7 mouse cellular contexts compared by ENCODE assay signal in the genomic region with DNA sequence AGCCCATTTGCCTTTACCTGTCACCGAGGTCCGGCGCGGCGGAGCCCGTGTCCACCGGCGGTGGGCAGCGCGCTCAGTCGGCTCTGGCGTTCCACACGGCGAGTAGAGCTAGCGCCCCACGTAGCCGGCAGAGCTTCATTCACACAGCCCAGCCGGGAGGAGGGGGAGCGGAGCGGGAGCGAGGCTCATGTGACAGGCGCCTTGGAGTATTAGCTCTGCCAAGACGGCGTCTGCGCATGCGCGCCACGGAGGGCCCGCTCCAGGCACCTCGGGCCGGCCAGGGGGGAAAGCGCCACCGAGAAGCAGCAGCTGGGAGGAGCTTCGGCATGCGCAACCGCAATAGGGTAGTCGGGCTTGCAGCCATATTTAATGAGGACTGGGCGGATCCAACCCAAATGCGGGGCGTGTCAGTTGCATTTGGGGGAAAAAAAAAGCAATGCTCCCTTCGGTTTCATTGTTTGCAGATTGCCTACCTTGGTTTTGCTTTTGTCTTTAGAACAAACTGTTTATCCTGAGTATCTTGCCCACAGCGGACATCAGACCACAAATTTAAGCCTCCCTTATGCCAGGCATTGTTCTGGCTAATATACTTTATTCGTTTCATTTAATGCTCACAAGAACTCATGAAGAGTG. TPM values are rescaled to one million over a fixed set of nuclear protein-coding genes. Genes with fewer than 3 reads are reported as not detected.
DNase-seq lines count a peak whose midpoint lies in the region; ATAC-seq and TF ChIP-seq lines count a peak whose summit lies in the region.

A gene (minus strand): TSS at position 270 of the 633 bp plus-strand sequence.

- no peaks in the 10 kb centered on the region for H3K36me3 ChIP-seq in embryonic facial prominence, embryonic 12.5 days
- H3K36me3 ChIP-seq in kidney, adult 2 months (ENCODE audit: control insufficient read depth, insufficient read depth, low read length): no peaks in the 10 kb centered on the region
- no peaks in the 10 kb centered on the region for H3K36me3 ChIP-seq in limb, embryonic 12.5 days
- no peaks in the 10 kb centered on the region for H3K36me3 ChIP-seq in midbrain, embryonic 15.5 days (replicated peaks)
- H3K36me3 ChIP-seq in spleen, adult 2 months (ENCODE audit: control insufficient read depth, insufficient read depth, low read length): no peaks in the 10 kb centered on the region; the same call in 1 of the 2 replicates

- TF ChIP-seq POLR2A in kidney, adult 2 months (IDR thresholded peaks at IDR 0.05; ENCODE audit: low read depth, low read length): peak; percentile 29
- TF ChIP-seq POLR2A in spleen, adult 2 months (IDR thresholded peaks at IDR 0.05; ENCODE audit: low read depth, low read length): peak; percentile 10; the same call in 1 of the 2 replicates

- DNase-seq in adrenal gland, postnatal 25 days: peak; percentile 95
- peak; percentile 92 to 98 for DNase-seq in heart, adult 18-20 months
- DNase-seq in kidney, adult 2 months: peak; percentile 98
- peak; percentile 86 to 91 for DNase-seq in spleen, adult 2 months (ENCODE audit: low read depth in 1 of 2, low spot score in 2 of 2)

- peak within 1 kb of the TSS; percentile 57 for H3K4me3 ChIP-seq in embryonic facial prominence, embryonic 12.5 days
- peak within 1 kb of the TSS; percentile 88 for H3K4me3 ChIP-seq in kidney, adult 2 months (ENCODE audit: insufficient read depth, low read depth, low read length)
- peak within 1 kb of the TSS; percentile 55 for H3K4me3 ChIP-seq in limb, embryonic 12.5 days (replicated peaks)
- peak within 1 kb of the TSS; percentile 60 for H3K4me3 ChIP-seq in midbrain, embryonic 15.5 days
- H3K4me3 ChIP-seq in spleen, adult 2 months (ENCODE audit: extremely low read depth, insufficient read depth, insufficient read length): peak within 1 kb of the TSS; percentile 89

- H3K9me3 ChIP-seq in embryonic facial prominence, embryonic 12.5 days: no peaks in the 10 kb centered on the region
- no peaks in the 10 kb centered on the region for H3K9me3 ChIP-seq in limb, embryonic 12.5 days
- no peaks in the 10 kb centered on the region for H3K9me3 ChIP-seq in midbrain, embryonic 15.5 days

- H3K4me1 ChIP-seq in embryonic facial prominence, embryonic 12.5 days: peaks cover 5% of the 10 kb centered on the region; the same call in 1 of the 2 replicates
- H3K4me1 ChIP-seq in kidney, adult 2 months (ENCODE audit: control insufficient read depth, insufficient read depth, low read length): no peaks in the 10 kb centered on the region; the same call in 1 of the 2 replicates
- H3K4me1 ChIP-seq in limb, embryonic 12.5 days (replicated peaks): 0 out of 2 replicates have a peak, but pooled peaks cover 9% of the 10 kb centered on the region
- peaks cover 7% of the 10 kb centered on the region; the same call in 1 of the 2 replicates for H3K4me1 ChIP-seq in midbrain, embryonic 15.5 days
- no peaks in the 10 kb centered on the region for H3K4me1 ChIP-seq in spleen, adult 2 months (ENCODE audit: control insufficient read depth, insufficient read depth, insufficient read length)

- WGBS in embryonic facial prominence, embryonic 12.5 days: 18% methylated on average over 34 of the region's 43 CpGs
- under 1% methylated on average over 42 of the region's 43 CpGs for WGBS in kidney, adult 2 months
- 18% methylated on average over 40 of the region's 43 CpGs for WGBS in limb, embryonic 12.5 days
- WGBS in midbrain, embryonic 15.5 days: 14% methylated on average over 42 of the region's 43 CpGs
- WGBS in spleen, adult 2 months: 24% methylated on average over 43 of the region's 43 CpGs

- H3K27me3 ChIP-seq in embryonic facial prominence, embryonic 12.5 days: no peaks in the 10 kb centered on the region
- no peaks in the 10 kb centered on the region for H3K27me3 ChIP-seq in kidney, adult 2 months (replicated peaks; ENCODE audit: control insufficient read depth, insufficient read depth, low read length)
- H3K27me3 ChIP-seq in limb, embryonic 12.5 days: no peaks in the 10 kb centered on the region
- H3K27me3 ChIP-seq in midbrain, embryonic 15.5 days (replicated peaks): no peaks in the 10 kb centered on the region
- no peaks in the 10 kb centered on the region for H3K27me3 ChIP-seq in spleen, adult 2 months (ENCODE audit: control insufficient read depth, insufficient read depth, low read length)

- peak within 1 kb of the TSS; percentile 45 for H3K4me2 ChIP-seq in embryonic facial prominence, embryonic 12.5 days (replicated peaks)
- H3K4me2 ChIP-seq in limb, embryonic 12.5 days: peak within 1 kb of the TSS; percentile 50
- peak within 1 kb of the TSS; percentile 50 for H3K4me2 ChIP-seq in midbrain, embryonic 15.5 days

- no peak for TF ChIP-seq CTCF in kidney, adult 2 months (conservative IDR thresholded peaks at IDR 0.05; ENCODE audit: insufficient read depth, insufficient read length, low read depth, low read length)
- TF ChIP-seq CTCF in spleen, adult 2 months (IDR thresholded peaks at IDR 0.05; ENCODE audit: extremely low read depth, insufficient read depth, insufficient read length, insufficient replicate concordance): no peak

- H3K9ac ChIP-seq in embryonic facial prominence, embryonic 12.5 days: peak within 1 kb of the TSS; percentile 71
- peak within 1 kb of the TSS; percentile 72 for H3K9ac ChIP-seq in limb, embryonic 12.5 days (replicated peaks)
- H3K9ac ChIP-seq in midbrain, embryonic 15.5 days: peak within 1 kb of the TSS; percentile 68

- H3K27ac ChIP-seq in embryonic facial prominence, embryonic 12.5 days: peak within 1 kb of the TSS; percentile 91
- H3K27ac ChIP-seq in kidney, adult 2 months (ENCODE audit: insufficient read depth, low read depth, low read length): peak within 1 kb of the TSS; percentile 25
- peak within 1 kb of the TSS; percentile 93 for H3K27ac ChIP-seq in limb, embryonic 12.5 days
- H3K27ac ChIP-seq in midbrain, embryonic 15.5 days: peak within 1 kb of the TSS; percentile 96
- peak within 1 kb of the TSS; percentile 84 for H3K27ac ChIP-seq in spleen, adult 2 months (ENCODE audit: insufficient read depth, low read length)

- ATAC-seq in embryonic facial prominence, embryonic 12.5 days (ENCODE audit: insufficient number of reproducible peaks, insufficient read depth, low FRiP score, low TSS enrichment): peak; percentile 92
- peak; percentile 98 for ATAC-seq in limb, embryonic 12.5 days (ENCODE audit: insufficient number of reproducible peaks, insufficient read depth, low FRiP score, low TSS enrichment, low read depth)
- ATAC-seq in midbrain, embryonic 15.5 days (replicated peaks): peak; percentile 97

RNA-seq across cellular contexts. Expression of the gene that starts here (rescaled TPM):
- 28.5 and 29.7 TPM in 2 replicates for total RNA-seq in adrenal gland, postnatal 25 days (2021)
- 22.8 and 26.0 TPM in 2 replicates for polyA plus RNA-seq in embryonic facial prominence, embryonic 12.5 days (2016; fragmentation: Nextera tagmentation; extraction: Ambion mirVana)
- total RNA-seq in heart, adult 18-20 months (2021): 1 to 10 TPM; 2.1 to 2.4 TPM
- polyA plus RNA-seq in kidney, adult 2 months (2012; rRNA removed): 19.1 and 20.4 TPM in 2 replicates
- 20.5 and 23.8 TPM in 2 replicates for polyA plus RNA-seq in limb, embryonic 12.5 days (2016; fragmentation: Nextera tagmentation; extraction: Ambion mirVana)
- 7.8 and 7.9 TPM in 2 replicates for polyA plus RNA-seq in midbrain, embryonic 15.5 days (2015; fragmentation: Nextera tagmentation; extraction: Ambion mirVana)
- 1.8 and 2.2 TPM in 2 replicates for polyA plus RNA-seq in spleen, adult 2 months (2012; rRNA removed)

Comparison
In these comparisons a context has a peak if more than half of its experiments do, and no peak if none do; other contexts are left out.
1. Peak in every context shown above with its lines: DNase-seq, ATAC-seq, H3K4me3 ChIP-seq and H3K27ac ChIP-seq.
2. H3K27ac ChIP-seq: peak in every context shown above with its lines; median percentile 96 in midbrain, embryonic 15.5 days; 93 in limb, embryonic 12.5 days; 91 in embryonic facial prominence, embryonic 12.5 days; 84 in spleen, adult 2 months; 25 in kidney, adult 2 months.